Mouse (Mus musculus) stomach, postnatal 0 days (tissue): ENCODE measurements around the gene Esr1.

Source experiments
- CTCF ChIP-seq: IDR thresholded peaks from 2 replicates; pipeline ENCODE4 v1.5.1; 2016; ENCODE audit warnings: antibody characterized with exemption, low read depth, mild to moderate bottlenecking, moderate library complexity
- EP300 ChIP-seq: optimal IDR thresholded peaks from 2 replicates; pipeline ENCODE3; 2016; ENCODE audit warnings: antibody characterized with exemption

GRCm38 (mm10) chr10:4667006-4667405 is 55.6 kb downstream of the Esr1 start:
- no peak for TF ChIP-seq EP300
- TF ChIP-seq CTCF, result no peak
